Mouse (Mus musculus): ENCODE data around the gene Fto.
A peak's percentile ranks its signal among the peaks of the same experiment; 100 is the strongest.

Fto gene

GRCm38 (mm10) chr8:91496936-91497335 is 183.6 kb downstream of the Fto start:
- DNase-seq (ENCODE audit: low spot score): no peak

DNA sequence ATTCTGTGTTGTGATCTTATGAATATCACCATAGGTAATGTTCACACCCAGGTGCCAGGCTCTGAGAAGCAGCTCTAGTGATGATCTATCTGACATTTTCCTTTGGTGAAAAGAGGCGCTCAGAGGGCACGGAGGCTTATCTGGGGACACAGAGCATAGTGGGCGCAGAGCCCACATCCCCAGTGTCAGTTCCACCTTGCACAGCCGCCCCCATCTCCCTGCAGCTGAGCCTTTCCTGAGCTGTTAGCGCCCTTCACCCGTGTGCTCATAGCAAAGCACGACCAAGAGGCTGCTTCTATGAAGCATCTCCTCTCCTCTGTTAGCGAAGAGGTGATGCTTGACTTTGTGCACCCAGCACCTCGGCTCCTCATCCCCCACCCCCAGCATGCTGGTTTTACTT is 185.3 kb downstream of the Fto start:
- DNase-seq (ENCODE audit: low spot score): no peak

- no peak for DNase-seq (ENCODE audit: low spot score)
Measured at GRCm38 (mm10) chr8:91499303-91499702, 186.0 kb downstream of the Fto start.

DNA sequence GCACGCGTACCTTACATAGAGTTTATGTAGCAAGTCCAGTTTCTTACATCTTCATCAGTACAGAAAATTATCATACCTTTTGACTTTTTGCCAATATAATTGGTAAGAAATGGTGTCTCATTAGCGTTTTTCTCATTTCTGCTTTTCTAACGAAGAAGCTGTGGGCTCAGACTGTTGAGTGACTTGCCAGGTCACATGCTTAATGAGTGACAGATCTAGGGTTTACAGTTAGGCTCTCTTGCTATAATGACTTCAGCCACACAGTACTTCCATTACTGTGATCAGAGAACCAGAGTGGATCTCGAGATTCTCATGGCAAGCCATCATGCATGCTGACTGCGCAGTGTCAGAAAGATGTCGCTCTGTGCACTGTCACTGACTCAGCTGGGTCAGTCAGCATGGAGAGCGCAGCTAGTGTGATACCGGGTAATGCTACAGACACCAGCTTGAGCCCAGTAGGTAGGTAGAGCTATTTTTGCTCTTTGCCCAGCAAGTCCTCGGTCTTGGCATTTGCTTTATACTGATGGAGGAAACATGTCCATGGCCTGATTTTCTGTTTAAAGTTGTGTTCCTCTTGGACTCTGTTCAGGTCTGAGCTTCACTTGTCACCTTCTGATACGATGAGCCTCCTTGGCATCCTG is 188.8 kb downstream of the Fto start:
- no peak for DNase-seq (ENCODE audit: low spot score)

- DNase-seq (ENCODE audit: low spot score): no peak
Measured at GRCm38 (mm10) chr8:91502791-91503190, 189.5 kb downstream of the Fto start.

DNA sequence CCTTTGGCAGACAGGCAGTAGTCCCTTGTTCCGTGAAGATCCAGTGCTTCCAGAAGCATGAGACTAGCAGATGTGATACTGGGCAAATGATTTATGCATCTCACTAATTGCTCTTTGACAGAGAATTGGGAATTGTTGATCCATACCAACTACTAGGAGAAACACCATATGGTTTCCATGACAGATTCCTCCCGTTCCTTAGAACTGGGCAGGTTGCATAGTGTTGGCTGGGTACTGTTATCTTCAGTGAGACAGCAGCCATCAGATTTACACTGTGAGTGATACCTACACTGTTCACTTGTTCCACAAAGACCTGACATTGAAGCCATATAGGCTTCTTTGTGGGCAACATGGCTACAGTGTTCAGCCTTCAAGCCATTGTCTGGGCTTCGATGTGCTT is 191.0 kb downstream of the Fto start:
- no peak for DNase-seq (ENCODE audit: low spot score)

GRCm38 (mm10) chr8:91504891-91505290 is 191.6 kb downstream of the Fto start:
- DNase-seq (ENCODE audit: low spot score): no peak

DNA sequence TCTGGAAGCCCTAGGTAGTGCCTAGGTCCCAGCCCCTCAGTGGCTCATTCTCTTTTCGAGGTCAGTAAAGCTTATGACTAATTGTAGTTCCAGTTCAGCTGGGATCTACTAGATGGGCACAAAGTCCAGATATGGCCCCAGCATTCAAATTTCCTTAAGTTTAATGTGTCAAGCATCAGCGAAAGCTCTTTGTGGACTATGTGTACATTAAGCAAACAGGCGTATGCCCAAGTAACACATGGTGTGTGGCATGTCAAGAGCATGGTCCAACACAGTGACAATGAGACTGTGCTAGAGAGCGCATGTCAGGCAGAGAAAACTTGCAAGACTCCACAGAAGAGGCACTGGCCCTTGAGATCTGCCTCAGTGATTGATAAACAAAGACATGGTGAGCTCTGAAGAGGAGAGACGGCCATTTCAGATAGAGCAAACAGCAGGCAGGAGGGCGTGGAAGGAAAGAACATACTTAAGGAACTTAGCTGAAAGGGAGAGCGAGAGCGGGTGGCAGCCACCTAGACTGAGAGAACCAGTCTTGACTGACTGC is 192.2 kb downstream of the Fto start:
- DNase-seq (ENCODE audit: low spot score): peak; percentile 51

DNA sequence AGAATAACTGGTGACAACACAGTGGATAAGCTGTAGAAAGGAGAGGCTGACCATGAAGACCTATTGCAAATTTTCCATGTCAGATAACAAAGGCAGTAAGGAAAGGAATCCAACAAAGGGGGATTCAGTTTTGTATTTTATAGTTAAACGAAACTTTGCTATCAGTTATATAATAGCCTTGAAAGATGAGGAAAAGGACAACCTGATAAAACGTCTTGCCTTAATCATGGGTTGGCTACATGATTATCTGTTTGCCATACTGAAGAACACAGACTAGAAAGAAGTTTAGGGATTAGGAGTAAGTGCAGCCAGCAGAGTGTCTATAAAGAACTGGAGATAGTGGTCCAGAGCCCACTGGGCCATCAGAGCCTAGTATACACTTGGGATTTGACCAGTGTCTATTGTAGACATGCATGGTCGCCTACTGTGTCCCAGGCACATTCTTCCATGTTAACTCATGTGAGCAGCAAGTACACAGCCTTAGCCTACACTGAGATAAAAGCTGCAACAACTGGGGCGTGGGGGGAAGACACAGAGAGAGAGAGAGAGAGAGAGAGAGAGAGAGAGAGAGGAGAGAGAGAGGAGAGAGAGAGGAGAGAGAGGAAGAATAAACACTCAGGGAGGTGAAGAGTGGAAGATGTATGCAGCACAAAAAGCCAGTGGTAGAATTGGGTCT is 192.8 kb downstream of the Fto start:
- no peak for DNase-seq (ENCODE audit: low spot score)

DNA sequence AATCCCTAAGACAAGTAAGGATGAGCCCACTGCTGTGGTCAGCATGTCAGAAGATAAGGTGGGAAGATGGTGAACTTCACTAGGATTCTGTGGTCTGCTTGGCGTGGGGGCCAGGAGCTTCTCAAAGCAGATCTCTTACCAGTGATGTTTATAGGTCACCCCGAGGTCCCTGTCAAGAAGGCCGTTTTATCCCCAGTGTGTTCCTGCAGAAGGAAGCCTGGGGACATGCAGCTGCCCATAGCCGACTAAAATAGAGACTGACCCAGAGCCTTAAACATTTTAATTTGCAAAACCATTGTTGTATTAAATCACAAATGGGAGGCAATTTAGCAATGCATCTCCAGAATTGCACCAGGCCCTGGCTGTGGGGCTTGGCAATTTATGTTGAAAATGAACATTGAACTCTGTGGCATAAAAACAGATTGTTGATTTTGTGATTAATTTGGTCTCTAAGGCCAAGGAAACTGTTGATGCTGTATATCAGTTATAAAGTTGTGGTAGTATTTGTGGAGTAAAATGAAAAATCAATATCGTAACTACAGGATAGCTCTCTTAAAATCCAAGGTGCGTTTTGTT is 193.4 kb downstream of the Fto start:
- DNase-seq (ENCODE audit: low spot score): no peak

DNA sequence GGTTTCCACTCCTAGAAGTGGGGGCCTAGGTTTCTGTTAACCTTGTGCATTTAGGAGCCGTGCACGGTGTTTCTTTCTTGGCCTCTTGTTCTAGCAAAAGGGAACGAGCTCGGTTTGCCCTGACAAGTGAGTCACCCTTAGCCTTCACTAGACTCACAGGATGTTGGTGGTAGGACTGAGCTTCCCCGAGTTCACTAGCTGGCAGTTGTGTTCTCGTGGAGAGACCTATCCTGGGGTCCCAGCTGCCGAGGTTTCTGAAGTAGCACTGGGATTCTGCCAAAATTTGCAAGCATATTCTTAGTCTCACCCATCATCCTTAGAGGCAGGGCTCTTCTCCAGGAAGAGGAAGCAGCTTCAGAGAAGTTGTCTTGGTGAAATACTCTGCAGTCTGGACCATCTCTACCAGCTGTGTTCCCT is 194.4 kb downstream of the Fto start:
- DNase-seq (ENCODE audit: low spot score): no peak

DNA sequence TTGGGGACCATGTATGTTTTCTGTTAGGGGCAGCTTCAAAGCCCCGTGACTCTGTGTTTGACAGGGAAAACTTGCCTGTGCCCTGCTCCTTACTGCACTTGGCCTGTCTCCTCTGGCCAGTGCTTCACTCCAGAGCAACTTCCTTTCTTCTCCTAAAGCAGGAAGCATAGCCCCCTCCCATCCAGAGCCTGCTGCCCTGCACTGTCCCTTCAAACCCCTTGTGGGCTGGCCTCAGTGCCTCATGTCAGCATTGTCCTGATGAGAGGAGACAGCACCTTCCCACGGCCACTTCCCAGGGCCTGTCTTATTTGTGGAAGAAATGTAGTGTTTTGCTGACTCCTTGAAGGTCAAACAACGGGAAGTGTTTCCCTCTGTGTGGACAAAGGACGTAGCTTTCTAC is 195.0 kb downstream of the Fto start:
- DNase-seq (ENCODE audit: low spot score): no peak

DNA sequence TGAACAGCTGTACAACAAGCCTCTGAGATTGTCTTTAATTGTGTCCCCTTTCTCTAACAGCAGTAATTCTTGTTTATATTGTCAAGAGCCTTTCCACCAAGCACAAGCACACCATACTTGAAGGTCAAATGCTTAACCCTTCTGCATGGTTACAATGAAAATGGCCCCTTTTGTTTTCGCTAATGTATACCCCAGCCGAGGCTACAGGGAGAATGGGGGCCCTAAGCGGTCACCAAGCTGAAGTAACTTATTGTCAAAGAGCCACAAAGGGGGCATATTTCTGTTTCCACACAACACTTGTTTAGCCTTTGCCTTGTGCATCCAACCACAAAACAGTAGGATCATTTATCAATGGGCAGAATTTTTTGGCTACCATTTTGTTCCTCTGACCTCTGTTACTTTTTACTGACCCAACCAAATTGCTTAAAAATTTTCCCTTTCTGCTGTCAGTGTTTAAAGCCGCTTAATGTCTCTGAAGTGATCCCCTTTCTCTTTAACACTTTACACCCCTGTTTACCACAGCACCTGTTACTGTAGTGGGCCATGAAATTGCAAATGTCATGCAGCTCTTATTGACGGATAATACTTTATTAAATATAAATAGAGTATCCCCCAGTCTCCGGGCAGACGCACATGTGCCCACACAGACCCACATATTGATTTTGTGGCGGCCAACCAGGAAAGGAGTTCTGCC is 196.0 kb downstream of the Fto start:
- DNase-seq (ENCODE audit: low spot score): no peak

GRCm38 (mm10) chr8:91509900-91510260 is 196.6 kb downstream of the Fto start:
- no peak for DNase-seq (ENCODE audit: low spot score)

GRCm38 (mm10) chr8:91510716-91511115 is 197.4 kb downstream of the Fto start:
- DNase-seq (ENCODE audit: low spot score): no peak

GRCm38 (mm10) chr8:91511943-91512342 is 198.6 kb downstream of the Fto start:
- no peak for DNase-seq (ENCODE audit: low spot score)

- DNase-seq (ENCODE audit: low spot score): no peak
Measured at GRCm38 (mm10) chr8:91514752-91515478, 201.6 kb downstream of the Fto start.

DNA sequence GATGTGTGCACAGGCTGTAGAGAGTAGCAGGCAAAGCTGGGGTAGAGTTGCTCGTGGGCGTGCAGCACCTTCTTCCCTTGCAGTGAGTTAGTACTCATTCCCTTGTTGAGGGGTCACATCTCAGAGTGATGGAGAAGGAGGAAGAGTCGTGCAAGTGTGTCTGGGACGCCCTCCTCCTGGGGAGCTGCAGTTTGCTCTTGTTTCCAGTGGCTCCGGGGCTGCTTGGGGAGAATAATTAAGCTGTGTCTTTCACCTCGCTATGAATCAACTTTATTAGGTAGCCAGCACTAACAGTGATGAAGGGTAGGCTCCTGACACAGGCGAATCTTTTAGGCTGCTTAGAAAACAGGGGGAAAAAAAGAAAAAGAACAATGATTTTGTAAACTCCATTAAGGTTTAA is 203.1 kb downstream of the Fto start:
- DNase-seq (ENCODE audit: low spot score): no peak

- DNase-seq (ENCODE audit: low spot score): no peak
Measured at GRCm38 (mm10) chr8:91518085-91518484, 204.8 kb downstream of the Fto start.

DNA sequence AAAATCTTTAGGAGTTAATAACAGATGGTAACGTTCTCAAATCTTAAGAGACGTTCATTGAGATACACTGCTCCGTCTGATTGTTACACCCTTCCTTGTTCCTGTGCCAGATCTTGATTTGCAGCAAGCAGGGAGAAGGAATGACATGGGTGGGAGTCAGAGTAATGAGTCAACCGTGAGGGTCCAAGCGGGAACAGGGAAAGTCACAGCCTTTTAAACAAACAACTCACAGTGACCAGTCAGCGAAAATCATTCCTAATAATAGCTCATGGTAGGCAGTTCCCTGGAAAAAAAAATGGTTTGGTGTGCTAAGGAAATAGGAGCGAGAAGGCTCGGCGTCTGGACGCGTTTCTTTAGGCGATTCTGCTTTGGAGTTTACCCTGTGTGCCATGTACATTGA is 208.9 kb downstream of the Fto start:
- no peak for DNase-seq (ENCODE audit: low spot score)

- DNase-seq (ENCODE audit: low spot score): no peak
Measured at GRCm38 (mm10) chr8:91524056-91524864, 210.9 kb downstream of the Fto start.
